Mouse (Mus musculus) ZHBTc4 (cell line): ENCODE measurements at regions not wholly inside any gene's neighbourhood (a gene's known extent, or its start where the extent isn't known, plus 50 kb on each side); places are given as distances from the start of the nearest gene placed in this dataset.

Source experiments
- DNase-seq: peaks from one replicate; pipeline ENCODE4 v3.0.0-alpha.2; 2011; ENCODE audit warnings: low read depth, low spot score

DNA sequence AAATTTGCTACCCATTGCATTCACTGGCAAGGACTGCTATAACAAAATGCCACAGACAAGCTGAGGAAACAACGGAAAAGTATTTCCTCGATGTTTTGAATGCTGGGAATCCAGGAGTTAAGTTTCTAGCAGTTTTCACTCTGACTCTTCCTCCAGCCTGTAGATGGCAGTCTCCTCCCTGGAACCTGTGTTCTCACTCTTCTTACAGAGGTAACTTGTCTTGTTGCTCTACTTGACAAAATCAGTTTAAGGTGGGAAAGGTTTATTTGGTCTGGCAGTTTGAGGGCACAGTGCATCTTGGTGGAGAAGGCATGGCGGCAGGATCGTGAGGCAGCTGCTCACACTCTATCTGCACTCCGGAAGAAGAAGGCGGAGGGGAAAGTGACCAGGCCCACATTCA, 181.3 kb upstream of the Nckap5 start:
- DNase-seq = peak; percentile 48

DNA sequence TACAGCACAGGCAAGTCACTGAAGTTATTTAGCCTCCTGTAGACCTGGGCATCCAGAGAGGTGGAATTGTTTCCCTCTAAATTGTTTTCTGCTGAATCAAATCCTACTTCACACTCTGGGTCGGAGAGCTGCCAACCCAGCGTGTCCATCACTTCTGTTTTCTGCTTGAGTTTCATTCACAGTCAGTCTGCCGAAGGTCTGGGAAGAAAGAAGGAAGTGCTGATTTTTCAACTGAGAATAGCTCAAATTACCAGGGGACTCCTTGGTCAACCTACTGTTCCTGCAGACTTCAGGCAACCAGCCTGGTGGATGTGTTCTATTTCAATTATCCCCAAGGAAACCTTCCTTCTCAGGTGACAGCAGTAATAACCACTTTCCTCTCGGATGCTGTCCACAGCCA, 179.1 kb upstream of the Nckap5 start:
- DNase-seq = no peak

DNA sequence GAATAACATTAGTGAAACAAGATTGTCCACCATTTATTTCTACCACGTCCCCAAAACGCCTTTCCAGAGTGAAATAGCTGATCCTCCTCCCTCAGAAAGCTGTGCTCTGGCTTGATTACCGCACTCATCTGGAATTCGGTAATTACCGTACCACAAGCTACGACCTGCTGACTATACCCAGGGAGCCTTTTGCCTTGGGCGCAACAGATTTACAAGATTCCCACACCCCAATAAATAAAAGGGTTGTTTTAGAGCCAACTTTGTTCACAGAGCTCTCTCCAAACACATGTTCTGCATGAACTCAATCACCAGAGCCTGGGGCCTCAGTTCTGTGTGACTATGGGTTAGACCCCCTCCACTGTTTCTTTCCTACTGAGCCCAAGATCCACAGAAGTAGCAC, 171.1 kb upstream of the Nckap5 start:
- DNase-seq = no peak

DNA sequence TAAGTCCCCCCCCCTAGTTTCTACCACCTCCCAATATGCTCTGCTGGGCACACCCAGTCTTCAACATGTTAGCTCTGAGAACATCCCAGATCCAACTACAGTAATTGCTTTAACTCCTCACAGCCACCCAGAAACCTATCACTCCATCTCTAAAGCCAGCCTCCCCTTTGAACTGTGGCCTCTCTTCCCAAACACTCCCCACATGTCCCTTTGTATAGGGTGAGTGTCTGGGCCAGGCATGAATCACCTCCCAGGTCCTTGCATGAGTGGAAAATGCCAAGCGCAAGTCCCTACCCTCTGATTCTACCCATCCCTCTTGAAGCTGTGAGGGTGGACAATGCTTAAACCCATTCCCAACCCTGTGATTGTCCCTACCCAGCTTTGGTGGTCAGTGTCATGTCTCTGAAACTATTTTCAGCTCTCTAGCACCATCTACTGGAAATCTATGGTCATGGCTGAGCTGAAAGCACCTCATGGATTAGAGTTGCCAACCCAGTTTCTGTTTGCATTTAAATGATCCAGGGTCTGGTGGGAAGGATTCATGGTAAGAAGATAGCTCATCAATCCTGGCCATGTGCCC, 162.6 kb upstream of the Nckap5 start:
- DNase-seq = peak; percentile 59

DNA sequence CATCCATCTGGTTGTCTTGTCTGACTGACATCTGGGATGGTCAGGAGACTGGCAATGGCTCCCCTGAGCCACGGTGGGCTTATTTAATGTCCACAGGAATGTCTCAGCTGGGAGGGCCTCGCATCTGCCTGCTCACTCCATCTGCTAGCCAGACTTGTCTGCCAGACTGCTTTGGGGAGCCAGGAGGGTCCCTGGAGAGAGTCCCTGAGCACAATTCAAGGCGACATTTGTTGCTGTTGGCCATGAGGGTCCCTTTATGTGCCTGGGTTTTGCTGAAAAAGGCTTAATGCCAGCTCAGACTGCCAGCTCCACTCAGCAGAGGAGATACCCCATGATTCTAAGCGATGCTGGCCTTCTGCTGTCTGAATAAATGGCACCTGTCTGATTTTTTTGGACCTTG, 161.8 kb upstream of the Nckap5 start:
- DNase-seq = no peak

DNA sequence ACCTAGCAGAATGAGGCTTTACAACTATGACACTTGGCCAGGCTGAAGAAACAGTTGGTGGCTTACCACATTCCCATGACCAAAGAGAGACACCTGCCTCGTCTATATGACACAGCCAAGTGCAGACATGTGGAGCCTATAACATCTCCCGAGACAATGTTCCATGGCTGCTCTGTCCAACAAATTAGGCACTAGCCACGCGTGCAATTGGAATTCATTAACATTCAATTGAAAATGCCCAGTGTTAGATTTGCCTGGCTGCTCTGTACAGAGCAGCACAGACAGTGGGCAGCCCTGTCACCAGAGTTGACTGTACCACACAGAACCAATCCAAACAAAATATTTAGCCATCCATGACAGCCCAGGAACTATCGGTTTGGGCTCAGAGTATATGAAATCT, 152.2 kb upstream of the Nckap5 start:
- DNase-seq = no peak

DNA sequence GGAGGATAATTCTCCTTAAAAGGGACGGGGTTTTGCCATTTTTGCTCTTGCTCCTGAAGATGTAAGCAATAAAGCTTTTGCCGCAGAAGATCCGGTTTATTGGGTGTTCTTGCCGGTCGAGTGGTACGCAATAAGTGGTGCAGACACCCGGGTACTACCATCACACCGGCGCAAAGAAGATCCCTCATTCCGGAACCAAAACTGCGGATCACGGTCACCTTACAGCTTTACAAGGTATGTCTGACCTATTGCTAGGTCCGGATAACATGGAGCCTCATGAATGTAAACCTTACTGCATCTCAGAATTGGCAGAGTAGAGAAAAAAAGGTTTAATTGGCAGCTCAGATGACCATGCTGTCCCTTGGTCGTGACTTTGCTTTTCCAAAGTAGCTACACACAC, 149.7 kb upstream of the Nckap5 start:
- peak; percentile 30 for DNase-seq

DNA sequence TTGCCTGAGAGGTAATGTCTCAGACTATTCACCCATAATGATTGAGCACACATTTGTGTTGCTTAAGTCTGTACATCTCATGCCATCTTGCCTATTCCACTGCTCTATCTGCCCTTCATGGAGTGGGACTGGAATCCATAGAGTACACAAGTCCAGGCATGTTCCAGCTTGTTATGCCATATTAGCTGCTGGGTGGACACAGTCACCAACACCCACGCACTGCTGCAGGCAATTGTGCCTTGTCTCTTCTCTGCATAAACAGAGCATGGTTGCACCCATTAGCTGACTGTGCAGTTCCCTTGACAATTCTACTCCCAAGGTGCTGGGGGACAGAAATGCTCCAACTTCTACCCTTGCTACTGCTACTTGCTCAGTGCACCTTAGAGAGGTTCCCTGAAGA, 143.3 kb upstream of the Nckap5 start:
- DNase-seq = no peak

DNA sequence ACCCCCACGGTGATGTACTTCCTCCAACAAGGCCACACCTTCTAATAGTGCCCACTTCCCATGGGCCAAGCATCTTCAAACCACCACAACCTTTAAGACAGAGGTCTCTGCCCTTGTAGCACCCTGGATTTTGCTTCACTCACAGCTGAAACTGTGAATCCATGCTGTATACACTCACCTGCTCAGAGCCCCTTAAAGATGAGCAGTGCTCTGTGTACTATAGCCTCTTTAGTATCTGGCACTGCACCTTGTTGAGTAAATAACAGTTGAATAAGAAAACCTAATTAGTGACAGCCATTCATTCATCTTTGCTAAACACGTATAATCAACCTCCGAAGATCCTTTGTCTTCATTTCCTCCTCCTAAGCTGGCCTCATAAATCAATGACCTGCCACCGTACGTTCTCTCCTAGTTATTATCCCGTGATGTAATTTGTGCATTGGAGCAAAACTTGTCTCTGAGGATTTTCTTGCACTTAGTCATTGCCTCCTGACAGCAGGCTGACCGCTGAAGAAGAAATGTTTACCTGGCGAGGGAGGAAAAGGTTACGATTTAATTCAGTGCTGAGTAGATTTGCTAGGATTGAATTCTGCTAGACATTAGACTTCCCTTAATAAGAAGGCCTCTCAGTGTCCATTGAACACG, 141.3 kb upstream of the Nckap5 start:
- no peak for DNase-seq

DNA sequence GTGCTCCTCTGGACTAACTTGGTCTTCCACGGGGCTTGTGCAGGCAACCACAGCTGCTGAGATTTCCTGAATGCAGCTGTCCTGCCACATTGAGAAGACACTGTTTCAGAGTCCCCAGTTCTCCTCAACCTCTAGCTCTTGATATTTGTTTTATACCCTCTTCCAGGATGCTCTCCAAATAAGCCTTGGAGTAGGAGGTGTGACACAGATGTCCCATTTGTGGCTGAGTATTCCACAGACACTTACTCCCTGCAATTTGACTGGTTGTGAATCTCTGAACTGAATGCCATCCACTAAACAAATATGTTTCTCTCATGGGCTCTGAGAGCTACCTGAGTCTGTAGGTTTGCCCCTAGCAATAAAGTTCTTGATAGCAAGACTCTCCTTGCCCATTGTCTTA, 140.5 kb upstream of the Nckap5 start:
- no peak for DNase-seq

DNA sequence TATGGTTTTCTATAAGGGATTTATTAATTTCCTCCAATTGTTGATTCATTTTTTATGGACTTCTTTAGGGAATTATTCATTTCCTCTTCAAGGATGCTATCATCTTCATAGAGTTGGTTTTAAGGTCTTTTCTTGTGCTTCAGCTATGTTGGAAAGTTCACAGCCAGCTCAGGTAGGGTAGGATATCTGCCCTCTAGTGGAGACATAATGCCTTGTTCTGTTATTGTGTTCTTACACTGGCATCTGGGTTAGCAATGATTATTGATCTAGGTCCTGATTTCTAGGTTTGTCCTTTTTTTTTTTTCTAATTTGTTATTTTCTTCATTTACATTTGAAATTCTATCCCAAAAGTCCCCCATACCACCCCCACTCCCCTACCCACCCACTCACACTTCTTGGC, 135.8 kb upstream of the Nckap5 start:
- peak; percentile 32 for DNase-seq

DNA sequence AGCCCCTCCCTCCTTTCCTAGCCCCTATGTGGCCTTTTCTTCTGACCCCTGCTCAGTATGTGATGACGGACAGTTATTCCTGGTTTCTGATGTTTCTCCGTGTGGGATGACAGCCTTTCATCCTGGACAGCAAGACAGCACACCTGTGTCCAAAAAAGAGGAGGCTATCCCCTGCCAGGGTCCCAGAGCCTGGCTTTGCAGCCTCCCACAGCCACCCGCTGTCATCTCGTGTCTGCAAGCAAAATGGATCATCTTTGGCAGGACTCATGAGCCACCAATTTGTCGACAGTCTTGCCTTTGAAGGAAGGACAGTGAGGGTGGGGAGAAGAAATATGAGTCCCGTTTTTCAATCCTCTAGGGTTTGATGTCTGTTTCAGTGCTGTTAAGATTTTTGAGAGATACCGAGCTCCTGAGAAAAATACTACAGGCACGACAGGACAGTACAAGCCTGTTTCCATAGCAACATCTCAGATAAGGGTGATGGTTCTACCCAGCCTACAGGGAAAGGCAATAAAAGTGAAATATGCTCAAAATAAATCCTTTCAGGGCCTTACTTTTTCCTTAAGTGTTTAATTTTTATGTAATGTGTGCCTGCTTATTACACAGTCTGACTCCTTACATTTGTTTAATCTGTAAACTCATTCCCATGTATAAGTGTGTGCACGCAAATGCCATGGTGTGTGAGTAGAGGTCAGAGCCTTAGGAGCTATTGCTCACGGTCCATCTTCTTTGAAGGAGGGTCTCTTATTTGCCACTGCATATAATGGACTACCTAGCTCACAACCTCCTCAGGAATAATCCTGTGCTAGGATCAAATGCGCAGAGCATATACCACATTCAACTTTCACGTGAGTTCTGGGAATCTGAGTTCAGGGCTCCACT, 125.5 kb upstream of the Nckap5 start:
- no peak for DNase-seq

DNA sequence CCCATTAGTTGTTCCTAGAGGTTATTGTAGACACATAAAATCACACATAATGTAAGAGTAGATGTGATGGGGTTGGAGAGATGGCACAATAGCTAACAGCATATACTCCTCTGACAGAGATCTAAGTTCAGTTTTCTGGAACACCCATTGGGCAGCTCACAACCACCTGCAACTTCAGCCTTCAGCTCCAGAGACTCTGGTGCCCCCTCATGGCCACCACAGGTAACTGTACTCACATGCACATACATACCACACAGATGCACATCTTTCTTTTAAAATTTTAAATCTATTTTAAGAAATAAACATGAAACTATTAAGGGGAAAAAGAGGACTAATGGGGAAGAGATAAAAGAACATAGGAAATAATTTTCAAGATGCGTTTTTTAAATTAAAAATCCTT, 117.3 kb upstream of the Nckap5 start:
- DNase-seq = peak; percentile 51

DNA sequence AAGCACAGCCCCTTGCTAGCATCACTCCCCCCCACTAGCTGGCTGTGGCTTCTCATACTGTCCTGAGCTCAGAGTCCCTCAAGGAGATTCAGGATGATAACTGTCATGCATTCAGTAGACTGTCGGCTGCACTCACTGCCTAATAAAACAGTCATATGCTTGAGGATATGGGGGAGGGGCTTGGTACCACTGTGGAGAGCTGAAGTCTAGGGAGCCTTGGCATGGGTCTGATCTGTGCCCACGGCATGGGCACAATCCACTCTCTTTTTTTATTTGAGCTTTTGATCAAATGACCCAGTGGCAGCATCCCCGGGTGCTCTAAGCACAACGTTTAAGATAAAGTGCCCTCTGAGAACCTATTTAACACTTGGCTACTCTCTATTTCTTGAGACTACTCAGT, 102.1 kb upstream of the Nckap5 start:
- no peak for DNase-seq

DNA sequence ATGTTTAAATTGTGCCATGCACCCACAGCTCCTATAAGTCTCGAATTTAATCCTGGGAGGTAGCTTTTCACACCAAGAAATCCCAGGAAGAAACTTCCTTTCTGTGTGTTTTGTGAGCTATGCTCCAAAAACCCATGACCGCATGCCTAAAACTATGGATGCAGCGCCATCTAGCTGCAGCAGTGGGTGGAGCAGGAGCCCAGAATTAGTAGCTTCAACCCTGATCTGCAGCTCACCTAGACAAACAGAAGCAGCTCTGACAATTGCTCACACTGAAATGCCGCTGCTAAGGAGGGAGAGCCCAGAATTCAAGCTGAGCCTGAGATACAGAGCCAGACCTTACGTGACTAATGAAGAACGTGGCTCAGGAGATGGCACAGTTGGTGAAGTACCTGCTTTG, 101.2 kb upstream of the Nckap5 start:
- DNase-seq = peak; percentile 76

DNA sequence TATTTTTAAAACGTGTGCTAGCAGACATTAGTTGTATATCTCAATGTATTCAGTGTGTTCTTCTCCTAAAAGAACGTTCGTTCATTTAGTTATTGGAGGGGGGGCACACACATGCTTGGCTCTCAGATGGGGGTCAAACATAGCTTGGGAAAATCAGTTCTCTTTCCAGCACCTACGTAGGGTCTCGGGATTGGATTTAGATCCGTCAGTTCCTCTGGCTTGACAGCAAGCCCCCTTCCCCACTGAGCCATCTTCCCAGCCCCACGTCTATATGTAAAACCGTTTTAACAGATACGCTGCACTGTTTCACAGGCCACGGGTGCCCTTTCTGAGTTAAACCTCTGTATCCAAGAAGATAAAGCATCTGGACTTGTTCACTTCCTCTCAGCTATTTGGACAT, 100.5 kb upstream of the Nckap5 start:
- no peak for DNase-seq

DNA sequence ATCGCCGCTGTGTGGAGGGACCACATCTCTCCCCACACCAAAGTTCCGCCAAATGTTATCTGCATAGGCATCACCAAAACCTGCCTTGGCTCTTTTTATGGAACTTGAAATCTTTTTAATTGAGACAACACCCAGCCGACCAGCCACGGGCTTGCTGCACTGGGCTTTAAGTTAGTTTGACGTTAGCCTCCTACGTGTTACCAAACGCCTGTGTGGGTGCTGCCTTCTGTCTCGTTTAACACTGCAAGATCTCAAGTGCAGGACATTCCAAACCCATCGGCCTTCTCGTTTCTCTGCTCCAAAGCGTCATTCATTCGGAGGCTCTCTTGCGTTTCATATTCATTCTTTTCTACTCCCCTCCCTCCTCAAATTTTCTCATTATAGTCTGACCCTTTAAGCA, 100.0 kb upstream of the Nckap5 start:
- no peak for DNase-seq

DNA sequence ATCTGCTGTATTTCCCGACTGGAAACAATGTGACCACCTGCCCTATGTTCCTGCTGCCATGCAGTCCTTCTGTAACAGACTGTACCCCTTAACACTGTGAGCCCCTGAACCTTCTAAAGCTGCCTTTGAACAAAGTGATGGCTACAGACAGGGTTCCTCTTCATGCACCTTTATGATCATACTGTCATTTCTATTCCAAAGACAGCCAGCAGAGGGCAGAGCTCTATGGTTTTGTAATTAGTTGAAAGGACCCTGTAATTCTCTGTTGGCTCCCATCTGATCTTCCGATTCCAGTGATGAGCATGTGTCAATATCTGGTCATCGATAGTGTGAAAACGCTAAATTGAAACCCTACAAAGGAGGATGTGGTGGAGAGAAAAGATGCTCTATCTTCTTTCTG, 99.1 kb upstream of the Nckap5 start:
- peak; percentile 21 for DNase-seq

DNA sequence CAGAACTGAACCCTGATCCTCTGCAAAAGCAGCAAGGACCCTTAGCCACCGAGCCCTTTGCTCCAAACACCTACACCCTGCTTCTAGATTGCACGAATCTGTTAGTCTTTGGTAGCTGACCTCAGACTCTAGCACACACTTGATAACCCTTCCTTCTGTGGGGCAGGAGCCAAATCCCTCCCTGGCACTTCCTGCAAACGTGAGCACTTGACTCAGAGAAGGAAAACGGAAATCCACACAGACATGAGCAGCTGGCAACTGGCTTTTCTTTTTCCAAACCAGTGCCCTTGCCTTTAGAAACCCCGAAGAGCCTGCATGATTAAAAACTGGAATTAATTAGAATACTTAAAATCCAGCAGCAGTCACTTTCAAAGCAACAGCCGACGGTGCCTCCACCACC, 97.6 kb upstream of the Nckap5 start:
- DNase-seq = no peak

DNA sequence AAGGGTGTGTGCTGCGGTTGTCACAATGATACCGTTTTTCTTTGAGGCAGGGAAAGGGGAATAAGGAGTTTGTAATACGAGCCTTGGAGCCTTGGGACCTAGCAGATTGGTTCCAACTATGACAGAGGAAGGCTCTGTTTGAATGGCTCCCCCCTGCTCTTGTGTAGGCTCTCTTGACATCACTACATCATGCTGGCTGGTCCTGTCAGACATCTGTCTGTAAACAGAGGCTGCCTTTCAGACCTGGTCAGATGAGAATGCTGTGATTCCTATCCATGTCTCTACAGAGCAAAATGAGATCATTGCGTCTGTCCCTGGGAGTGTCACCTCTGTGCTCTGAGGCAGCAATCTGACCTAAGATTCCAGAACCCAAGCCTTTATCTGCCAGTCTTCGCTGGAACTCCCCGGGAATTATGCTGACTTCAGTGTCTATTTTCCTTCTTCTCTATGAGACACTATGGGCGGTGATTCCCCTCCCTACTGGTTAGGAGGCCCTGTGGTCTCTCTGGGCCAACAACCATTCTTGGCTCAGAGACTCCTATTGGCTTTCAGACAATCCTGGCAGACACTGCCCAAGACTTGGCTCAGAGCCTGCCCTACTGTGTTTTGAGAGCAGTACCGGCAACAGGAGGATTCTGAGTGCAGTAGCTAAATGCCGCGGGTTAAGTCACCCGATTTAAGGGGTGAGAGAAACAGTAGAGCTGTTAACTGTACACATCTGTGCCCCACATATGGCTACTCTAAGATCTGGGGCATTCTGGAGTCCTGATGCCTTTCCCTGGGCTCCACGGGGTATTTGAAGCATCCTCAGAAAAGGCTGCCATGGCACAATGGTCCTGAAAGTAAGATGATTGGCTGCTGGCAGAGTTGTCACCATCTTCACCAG, 94.8 kb upstream of the Nckap5 start:
- no peak for DNase-seq

DNA sequence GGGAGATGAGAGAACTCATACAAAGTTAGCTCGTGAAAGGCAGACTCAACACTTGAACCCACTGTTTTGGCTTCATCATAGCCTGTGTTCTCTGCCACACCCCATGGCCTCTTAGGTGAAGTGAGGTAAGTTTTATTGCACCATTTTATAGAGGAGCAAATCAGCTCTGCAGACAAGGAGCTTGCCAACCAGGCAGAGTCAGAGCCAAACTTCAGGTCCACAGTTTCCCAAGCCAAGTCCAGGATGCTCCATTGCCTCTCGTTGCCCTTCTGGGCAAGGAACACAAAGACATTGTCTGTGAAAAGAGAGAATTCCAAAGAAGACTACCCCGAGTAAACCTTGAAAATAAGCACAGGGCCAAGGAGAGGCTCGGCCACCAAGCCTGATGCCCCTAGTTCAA, 93.4 kb upstream of the Nckap5 start:
- no peak for DNase-seq

DNA sequence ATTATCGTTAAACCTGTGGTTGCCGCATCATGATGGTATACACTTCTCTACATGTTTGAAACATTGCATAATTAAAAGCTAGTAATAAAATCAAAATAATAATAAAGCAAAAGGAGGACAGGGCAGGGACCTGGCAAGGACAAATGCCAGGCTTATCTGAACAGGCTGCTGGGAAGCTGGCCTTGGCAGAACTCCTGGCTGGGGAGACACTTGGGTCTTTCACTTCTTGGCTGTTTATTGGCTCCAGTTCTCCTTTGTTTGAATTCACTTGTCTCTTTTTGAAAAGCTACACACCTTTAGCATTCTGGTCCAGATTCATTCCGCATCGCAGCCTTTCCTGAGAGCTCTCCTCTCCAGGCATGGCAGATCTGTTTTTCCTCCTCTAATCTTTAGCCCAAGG, 91.6 kb upstream of the Nckap5 start:
- no peak for DNase-seq
